Mouse (Mus musculus): Measurements from ENCODE around the gene Sycp1. TPM values are rescaled to one million over a fixed set of nuclear protein-coding genes. Genes with fewer than 3 reads are reported as not detected.

Sycp1 gene
- polyA plus RNA-seq, 2 experiments, result 0.07 TPM; not detected in 1

GRCm38 (mm10) chr3:102773018-102773417 lies 162.9 kb downstream of the Sycp1 start:
- no peak for DNase-seq (ENCODE audit: low read depth in 3 of 3, low spot score in 3 of 3)
- no peaks in the 10 kb centered on the region for H3K27me3 ChIP-seq (ENCODE audit: control insufficient read depth, insufficient read depth, low read length)
- H3K9ac ChIP-seq (replicated peaks), result no peak overlapping the region
- H3K4me1 ChIP-seq (replicated peaks; ENCODE audit: control insufficient read depth in 2 of 2, insufficient read depth in 2 of 2, low read length in 1 of 2), result no peaks in the 10 kb centered on the region
- no peaks in the 10 kb centered on the region for H3K36me3 ChIP-seq (replicated peaks; ENCODE audit: control insufficient read depth, insufficient read depth, low read depth)
- H3K9me3 ChIP-seq (ENCODE audit: control insufficient read depth, low read length), result no peaks in the 10 kb centered on the region
- no peak overlapping the region for H3K4me2 ChIP-seq (ENCODE audit: low read depth)
- no peak overlapping the region for H3K27ac ChIP-seq
- ATAC-seq (ENCODE audit: insufficient read depth), result no peak
- TF ChIP-seq EP300 (IDR thresholded peaks at IDR 0.05; ENCODE audit: low read depth) (no peak), CTCF (IDR thresholded peaks at IDR 0.05; ENCODE audit: low read depth) (no peak)
- H3K4me3 ChIP-seq (ENCODE audit: insufficient read depth in 1 of 2, low read depth in 2 of 2, low read length in 2 of 2), result no peak overlapping the region
- WGBS (ENCODE audit: insufficient replicate concordance), result 58% methylated on average over 4 of the region's 4 CpGs

Other genes with a start within 250 kb of the Sycp1 start
- 0.67 and 1.2 TPM in 2 replicates for gene Tspan2, start 201.6 kb downstream of the Sycp1 start, polyA plus RNA-seq (2012; rRNA removed)
- gene Tspan2, start 201.6 kb downstream of the Sycp1 start, polyA plus RNA-seq (2014; fragmentation: Nextera tagmentation; extraction: Ambion mirVana), result 1.7 and 2.2 TPM in 2 replicates
- not detected in 2 replicates for gene Tshb, start 153.4 kb downstream of the Sycp1 start, polyA plus RNA-seq (2012; rRNA removed)
- gene Tshb, start 153.4 kb downstream of the Sycp1 start, polyA plus RNA-seq (2014; fragmentation: Nextera tagmentation; extraction: Ambion mirVana), result not detected in 2 replicates
- gene Nr1h5, start 28.0 kb upstream of the Sycp1 start, polyA plus RNA-seq (2012; rRNA removed), result 3.9 and 4.6 TPM in 2 replicates
- gene Nr1h5, start 28.0 kb upstream of the Sycp1 start, polyA plus RNA-seq (2014; fragmentation: Nextera tagmentation; extraction: Ambion mirVana), result 1.9 and 3.0 TPM in 2 replicates
- gene Sike1, start 59.6 kb upstream of the Sycp1 start, polyA plus RNA-seq (2012; rRNA removed), result 3.4 and 5.6 TPM in 2 replicates
- 13.6 and 16.8 TPM in 2 replicates for gene Sike1, start 59.6 kb upstream of the Sycp1 start, polyA plus RNA-seq (2014; fragmentation: Nextera tagmentation; extraction: Ambion mirVana)
- 17.5 and 28.5 TPM in 2 replicates for gene Csde1, start 84.3 kb upstream of the Sycp1 start, polyA plus RNA-seq (2012; rRNA removed)
- gene Csde1, start 84.3 kb upstream of the Sycp1 start, polyA plus RNA-seq (2014; fragmentation: Nextera tagmentation; extraction: Ambion mirVana), result 116 and 122 TPM in 2 replicates
- 14.2 and 21.4 TPM in 2 replicates for gene Nras, start 122.2 kb upstream of the Sycp1 start, polyA plus RNA-seq (2012; rRNA removed)
- gene Nras, start 122.2 kb upstream of the Sycp1 start, polyA plus RNA-seq (2014; fragmentation: Nextera tagmentation; extraction: Ambion mirVana), result 43.2 TPM in 2 replicates
- gene Ampd1, start 137.9 kb upstream of the Sycp1 start, polyA plus RNA-seq (2012; rRNA removed), result 0.05 and 0.07 TPM in 2 replicates
- gene Ampd1, start 137.9 kb upstream of the Sycp1 start, polyA plus RNA-seq (2014; fragmentation: Nextera tagmentation; extraction: Ambion mirVana), result 0.06 TPM in 1 of 2 replicates, not detected in the other
- gene Dennd2c, start 166.5 kb upstream of the Sycp1 start, polyA plus RNA-seq (2012; rRNA removed), result 5.4 and 7.4 TPM in 2 replicates
- 6.6 and 6.9 TPM in 2 replicates for gene Dennd2c, start 166.5 kb upstream of the Sycp1 start, polyA plus RNA-seq (2014; fragmentation: Nextera tagmentation; extraction: Ambion mirVana)
- gene Bcas2, start 235.6 kb upstream of the Sycp1 start, polyA plus RNA-seq (2012; rRNA removed), result 58.1 and 104 TPM in 2 replicates
- 135 and 152 TPM in 2 replicates for gene Bcas2, start 235.6 kb upstream of the Sycp1 start, polyA plus RNA-seq (2014; fragmentation: Nextera tagmentation; extraction: Ambion mirVana)